Mouse (Mus musculus): ENCODE data around the gene Invs.

DNA sequence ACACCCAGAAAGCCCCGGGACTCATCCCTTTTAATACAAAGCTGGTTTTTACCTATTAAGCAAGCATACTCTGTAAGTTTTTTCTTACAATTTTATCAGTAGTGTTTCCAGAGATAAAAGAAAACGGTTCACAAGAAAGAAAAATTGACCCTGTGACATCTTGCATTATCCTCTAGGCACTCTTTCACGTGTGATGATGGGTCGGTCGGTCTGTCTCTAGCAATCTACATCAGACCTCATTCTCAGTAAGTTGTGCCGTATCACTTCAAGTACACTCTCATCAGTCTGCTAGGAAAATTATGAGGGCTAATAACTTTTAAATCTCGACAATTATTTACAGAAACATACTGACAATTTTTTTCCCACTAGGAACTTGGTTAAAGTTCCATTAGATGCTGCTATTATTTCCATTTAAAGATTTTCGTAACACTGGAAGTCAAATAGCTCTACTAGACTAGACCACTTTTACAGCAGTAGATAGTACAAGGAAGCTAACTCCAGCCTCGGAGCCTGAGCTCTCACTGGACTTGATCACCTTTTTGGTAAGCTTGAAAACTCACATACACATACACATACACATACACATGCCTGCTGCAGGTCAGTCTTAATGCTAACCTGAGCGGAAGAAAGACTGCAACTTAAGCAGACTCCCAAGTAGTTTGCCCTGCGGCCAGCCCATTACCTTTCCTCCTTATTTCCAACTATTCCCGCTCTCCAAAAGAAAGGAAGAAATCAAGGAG is 192.7 kb downstream of the Invs start:
- TF ChIP-seq EP300 (optimal IDR thresholded peaks at IDR 0.05), result no peak
- TF ChIP-seq CTCF (IDR thresholded peaks at IDR 0.05; ENCODE audit: low read depth), result no peak

Data from stomach, postnatal 0 days (tissue).